Mouse (Mus musculus): ENCODE measurements around the gene Vmn1r175.
"Not testable (repeated sequence)": the region's sequence is repeated elsewhere in the genome, so short reads cannot be mapped to it uniquely, and the experiment has no call there.

GRCm38 (mm10) chr7:23837272-23837671 is 26.8 kb upstream of the Vmn1r175 start, which contains the start of gene Vmn1r176:
- not testable (repeated sequence) for TF ChIP-seq TBP (IDR thresholded peaks at IDR 0.05; ENCODE audit: low read depth, low read length); POLR2A (IDR thresholded peaks at IDR 0.05; ENCODE audit: control insufficient read depth in 1 of 2, insufficient read depth in 1 of 2, low read depth in 1 of 2, low read length in 2 of 2, poor library complexity in 1 of 2); POLR2AphosphoS2 (IDR thresholded peaks at IDR 0.05; ENCODE audit: low read length); CTCF (IDR thresholded peaks at IDR 0.05 in 2 of 3, conservative IDR thresholded peaks at IDR 0.05 in 1 of 3; ENCODE audit: control insufficient read depth in 1 of 3, insufficient read depth in 1 of 3, low read depth in 2 of 3, low read length in 3 of 3, poor library complexity in 1 of 3, severe bottlenecking in 1 of 3); EP300 (IDR thresholded peaks at IDR 0.05; ENCODE audit: low read depth in 1 of 2, low read length in 2 of 2); SIN3A (IDR thresholded peaks at IDR 0.05; ENCODE audit: low read length); NELFE (IDR thresholded peaks at IDR 0.05; ENCODE audit: low read depth, low read length); USF1 (IDR thresholded peaks at IDR 0.05; ENCODE audit: low read depth, low read length); GATA1 (IDR thresholded peaks at IDR 0.05; ENCODE audit: low read depth, low read length); TCF12 (IDR thresholded peaks at IDR 0.05; ENCODE audit: low read depth, low read length); CHD2 (IDR thresholded peaks at IDR 0.05; ENCODE audit: low read length); RAD21 (IDR thresholded peaks at IDR 0.05; ENCODE audit: low read depth, low read length); POLR2AphosphoS5 (IDR thresholded peaks at IDR 0.05; ENCODE audit: borderline replicate concordance, low read depth, low read length)

All from MEL (cell line).